Mouse (Mus musculus) effector memory CD4-positive, alpha-beta T cell, adult 7 months (primary cell): Measurements from ENCODE around the gene Syt10. TPM values are rescaled to one million over a fixed set of nuclear protein-coding genes. Genes with fewer than 3 reads are reported as not detected.

ENCODE experiments used
- polyA plus RNA-seq: library from polyadenylated mRNA; unstranded; fragments of 100-300 nt; shearing (Covaris generic); gene quantifications from one replicate; pipeline ENCODE4 v1.2.1, GENCODE M21; 2017

Gene Syt10
- not detected for polyA plus RNA-seq

GRCm38 (mm10) chr15:89841364-89842017 lies at the start of gene Syt10:
Gene Syt10 (minus strand): TSS chr15:89841860.

Other genes starting within 250 kb of the Syt10 start
- 0.80 TPM for gene Rabl2, start 249.9 kb downstream of the Syt10 start, polyA plus RNA-seq